Mouse (Mus musculus) cerebellum, adult 2 months (tissue): ENCODE data around the gene D630045J12Rik. TPM values are rescaled to one million over a fixed set of nuclear protein-coding genes. Genes with fewer than 3 reads are reported as not detected.

Experiments
- DNase-seq, 2 experiments: peaks; one replicate each; pipeline ENCODE4 v3.0.0; 2021
- H3K27ac ChIP-seq: fragments of 200-500 bp; 2 replicates; pipeline ENCODE4 v1.5.1; 2012; ENCODE audit warnings: low read length, control low read depth, inconsistent platforms; ENCODE audit not compliant: insufficient read depth
- H3K27me3 ChIP-seq: fragments of 200-500 bp; 2 replicates; pipeline ENCODE4 v1.6.1; 2012; ENCODE audit warnings: inconsistent platforms, mild to moderate bottlenecking, low read length, moderate library complexity; ENCODE audit not compliant: control insufficient read depth, insufficient read depth
- H3K4me1 ChIP-seq: fragments of 200-500 bp; 2 replicates; pipeline ENCODE4 v1.6.1; 2011; ENCODE audit warnings: low read length; ENCODE audit not compliant: control insufficient read depth, insufficient read depth
- H3K4me3 ChIP-seq: fragments of 200-500 bp; replicated peaks from 2 replicates; pipeline ENCODE3; 2011; ENCODE audit warnings: mild to moderate bottlenecking, low read depth, low read length, control low read depth; ENCODE audit not compliant: insufficient read depth
- CTCF ChIP-seq: fragments of 200-500 bp; IDR thresholded peaks from 2 replicates; pipeline ENCODE4 v1.5.1; 2011; ENCODE audit warnings: low read depth, mild to moderate bottlenecking, control low read depth, low read length, moderate library complexity, borderline replicate concordance; ENCODE audit not compliant: insufficient read depth
- POLR2A ChIP-seq: fragments of 200-500 bp; IDR thresholded peaks from 2 replicates; pipeline ENCODE4 v1.6.1; 2011; ENCODE audit warnings: low read length, control low read depth, borderline replicate concordance; ENCODE audit not compliant: insufficient read depth
- WGBS: fragments of 180-500 bp; shearing (Covaris S2); methylation state at CpG from one replicate; pipeline ENCODE4 v1.1.7; 2018; 5-methylcytosine and 5-hydroxymethylcytosine counted together
- polyA plus RNA-seq: library from polyadenylated mRNA; depleted of rRNA; stranded (reverse); fragments of >200 nt; gene quantifications from 2 replicates; pipeline ENCODE4 v1.2.3, GENCODE M21; 2012

Gene D630045J12Rik
- polyA plus RNA-seq, 1 experiment = 15.9 TPM

GRCm38 (mm10) chr6:38238382-38238781 is 15.4 kb downstream of the D630045J12Rik start:
- no peak for TF ChIP-seq CTCF
- TF ChIP-seq POLR2A = no peak
- Histone ChIP-seq H3K4me3 (no peak overlapping the region), H3K27ac (no peak overlapping the region), H3K27me3 (no peaks in the 10 kb centered on the region), H3K4me1 (peaks cover 7% of the 10 kb centered on the region; the same call in 1 of the 2 replicates)
- 40% methylated on average over 4 of the region's 4 CpGs for WGBS
- peak in 1 of 2 experiments; percentile 58 for DNase-seq

GRCm38 (mm10) chr6:38235991-38236658 is 17.7 kb downstream of the D630045J12Rik start:
- no peaks in the 10 kb centered on the region for H3K27me3 ChIP-seq
- 88% methylated on average over 7 of the region's 7 CpGs for WGBS
- no peak overlapping the region for H3K4me3 ChIP-seq
- peaks cover 12% of the 10 kb centered on the region for H3K4me1 ChIP-seq
- DNase-seq = no peak
- no peak overlapping the region for H3K27ac ChIP-seq
- no peak for TF ChIP-seq POLR2A
- no peak for TF ChIP-seq CTCF

GRCm38 (mm10) chr6:38233803-38234202 is 20.0 kb downstream of the D630045J12Rik start:
- no peak overlapping the region for H3K27ac ChIP-seq
- WGBS = 94% methylated on average over 3 of the region's 3 CpGs
- no peak overlapping the region for H3K4me3 ChIP-seq
- peaks cover 9% of the 10 kb centered on the region for H3K4me1 ChIP-seq
- H3K27me3 ChIP-seq = no peaks in the 10 kb centered on the region
- TF ChIP-seq POLR2A (no peak), CTCF (no peak)
- no peak for DNase-seq

- TF ChIP-seq POLR2A = no peak
- TF ChIP-seq CTCF = no peak
- H3K4me3 ChIP-seq = no peak overlapping the region
- H3K4me1 ChIP-seq = peaks cover 9% of the 10 kb centered on the region
- no peaks in the 10 kb centered on the region for H3K27me3 ChIP-seq
- WGBS = 69% methylated on average over 3 of the region's 3 CpGs
- H3K27ac ChIP-seq = no peak overlapping the region
- no peak for DNase-seq
Measured at GRCm38 (mm10) chr6:38232917-38233316, 20.9 kb downstream of the D630045J12Rik start.

GRCm38 (mm10) chr6:38231994-38232393 is 21.8 kb downstream of the D630045J12Rik start:
- peaks cover 14% of the 10 kb centered on the region for H3K4me1 ChIP-seq
- H3K4me3 ChIP-seq = no peak overlapping the region
- WGBS = 58% methylated on average over 4 of the region's 4 CpGs
- DNase-seq = no peak
- no peaks in the 10 kb centered on the region for H3K27me3 ChIP-seq
- H3K27ac ChIP-seq = no peak overlapping the region
- no peak for TF ChIP-seq CTCF
- no peak for TF ChIP-seq POLR2A

GRCm38 (mm10) chr6:38224079-38224478 is 29.7 kb downstream of the D630045J12Rik start:
- no peaks in the 10 kb centered on the region for H3K27me3 ChIP-seq
- 84% methylated on average over 1 of the region's 1 CpGs for WGBS
- no peak overlapping the region for H3K27ac ChIP-seq
- peaks cover 21% of the 10 kb centered on the region for H3K4me1 ChIP-seq
- no peak overlapping the region for H3K4me3 ChIP-seq
- TF ChIP-seq POLR2A (no peak), CTCF (no peak)
- DNase-seq = no peak

GRCm38 (mm10) chr6:38219261-38219660 is 34.5 kb downstream of the D630045J12Rik start:
- H3K27ac ChIP-seq = peak overlapping the region; percentile 68
- no peak for TF ChIP-seq CTCF
- no peak for TF ChIP-seq POLR2A
- peaks cover 25% of the 10 kb centered on the region for H3K4me1 ChIP-seq
- H3K4me3 ChIP-seq = no peak overlapping the region
- DNase-seq = peak; percentile 77 to 88
- 5% methylated on average over 2 of the region's 2 CpGs for WGBS
- no peaks in the 10 kb centered on the region for H3K27me3 ChIP-seq

GRCm38 (mm10) chr6:38215448-38216110 is 38.2 kb downstream of the D630045J12Rik start:
- no peak for DNase-seq
- TF ChIP-seq POLR2A (no peak), CTCF (no peak)
- H3K27ac ChIP-seq = no peak overlapping the region
- WGBS = 48% methylated on average over 14 of the region's 14 CpGs
- peaks cover 24% of the 10 kb centered on the region for H3K4me1 ChIP-seq
- no peak overlapping the region for H3K4me3 ChIP-seq
- H3K27me3 ChIP-seq = no peaks in the 10 kb centered on the region
